Mouse (Mus musculus): Measurements from ENCODE around the gene Fzr1. TPM values are rescaled to one million over a fixed set of nuclear protein-coding genes. Genes with fewer than 3 reads are reported as not detected.
A peak's percentile ranks its signal among the peaks of the same experiment; 100 is the strongest.

Gene Fzr1
- polyA plus RNA-seq, 1 experiment from 2014 or later: 45.2 TPM

DNA sequence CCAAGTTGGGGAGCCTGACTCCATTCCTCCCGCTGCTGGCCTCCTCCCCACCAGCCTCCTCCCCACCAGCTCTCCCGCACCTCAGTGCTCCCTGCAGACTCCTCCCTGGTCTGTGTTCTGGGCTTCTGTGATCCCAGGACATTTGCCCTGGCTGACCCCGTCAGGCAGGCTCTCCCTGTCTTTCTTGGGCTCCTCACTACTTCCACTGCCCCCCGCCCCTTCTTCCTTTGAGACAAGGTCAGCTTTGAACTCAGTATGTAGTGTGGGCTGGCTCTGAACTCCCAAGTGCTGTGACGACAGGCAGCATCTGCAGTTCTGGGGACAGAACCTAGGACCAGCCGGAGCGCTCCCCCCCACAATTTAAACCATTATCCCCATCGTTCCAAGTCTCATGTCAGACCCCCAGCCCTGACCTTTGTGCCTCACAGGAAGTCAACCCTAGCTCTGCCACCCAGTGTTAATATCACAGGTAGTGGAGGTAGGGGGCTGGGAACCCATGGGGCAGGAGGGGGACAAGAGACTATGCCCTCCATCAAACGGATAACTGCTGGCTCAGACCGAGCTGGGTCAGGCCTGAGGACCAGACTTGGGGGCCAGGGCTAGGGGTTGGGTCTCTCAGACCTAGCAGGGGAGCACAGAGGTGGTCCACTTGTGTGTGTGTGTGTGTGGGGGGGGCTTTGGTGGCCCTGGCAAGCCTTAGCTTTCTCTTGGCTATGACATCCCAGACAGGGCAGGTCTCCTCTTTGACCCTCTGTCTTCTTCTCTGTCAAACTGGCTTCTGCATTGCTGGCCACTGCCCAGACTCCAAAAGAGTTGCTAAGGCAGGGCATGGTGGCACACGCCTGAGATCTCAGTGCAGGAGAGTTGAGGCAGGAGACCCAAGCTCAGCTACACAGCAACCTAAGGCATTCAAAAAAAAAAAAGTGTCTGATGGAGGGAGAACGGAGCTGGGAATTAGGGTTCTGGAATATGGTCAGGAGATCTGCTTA, 39.2 kb upstream of the Fzr1 start:
- TF ChIP-seq CTCF (IDR thresholded peaks at IDR 0.05; ENCODE audit: low read depth): no peak
- ATAC-seq: no peak
- WGBS: 58% methylated on average over 12 of the region's 12 CpGs

DNA sequence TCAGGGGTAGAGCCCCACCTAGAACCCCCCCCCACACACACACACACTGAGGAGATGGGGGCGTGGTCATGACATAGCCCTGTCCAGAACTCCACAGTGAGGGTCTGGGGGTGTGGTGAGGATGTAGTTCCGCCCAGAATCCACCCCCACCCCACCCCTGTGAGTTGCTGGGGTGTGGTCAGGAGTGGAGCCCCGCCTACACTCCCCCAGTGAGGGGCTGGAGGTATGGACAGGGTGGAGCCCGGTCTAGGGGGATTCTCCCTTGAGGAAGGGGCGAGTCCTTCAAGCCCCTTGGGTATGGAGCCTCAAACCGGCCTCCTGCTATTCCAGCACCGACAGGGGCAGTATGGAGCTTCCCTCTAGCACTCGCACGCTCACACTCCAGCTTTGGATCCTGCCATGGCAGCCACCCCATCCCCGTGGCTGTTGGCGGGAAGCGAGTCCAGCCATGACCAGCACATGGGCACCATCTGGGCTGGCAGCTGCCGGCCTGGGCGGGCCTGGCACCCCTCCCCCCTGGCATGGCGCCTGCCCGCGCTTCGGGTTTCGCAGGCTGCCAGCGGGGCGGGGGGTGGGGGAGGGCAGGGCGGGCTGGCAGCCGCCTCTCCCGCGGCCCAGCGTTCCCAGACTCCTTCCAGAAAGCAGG, 38.4 kb upstream of the Fzr1 start:
- H3K4me1 ChIP-seq (replicated peaks; ENCODE audit: control insufficient read depth, insufficient read depth, low read length): peaks cover 13% of the 10 kb centered on the region
- WGBS: 5% methylated on average over 24 of the region's 26 CpGs
- TF ChIP-seq CTCF (IDR thresholded peaks at IDR 0.05; ENCODE audit: low read depth): peak; percentile 80
- no peaks in the 10 kb centered on the region for H3K9me3 ChIP-seq (ENCODE audit: control insufficient read depth)
- ATAC-seq: peak; percentile 41
- H3K4me3 ChIP-seq (ENCODE audit: low read depth, low read length): peak overlapping the region; percentile 16
- H3K9ac ChIP-seq (ENCODE audit: low read depth, low read length): no peak overlapping the region
- H3K27ac ChIP-seq (ENCODE audit: low read depth, low read length): peak overlapping the region; percentile 50; the same call in 1 of the 2 replicates
- no peaks in the 10 kb centered on the region for H3K27me3 ChIP-seq (replicated peaks; ENCODE audit: control insufficient read depth, insufficient read depth, low read length)
- peaks cover 7% of the 10 kb centered on the region; the same call in 1 of the 2 replicates for H3K36me3 ChIP-seq (ENCODE audit: control insufficient read depth, insufficient read depth)
- peak overlapping the region; percentile 63 for H3K4me2 ChIP-seq (replicated peaks; ENCODE audit: low read depth)

More for the DNA sequence above, 39.2 kb upstream of the Fzr1 start:
- peaks cover 7% of the 10 kb centered on the region; the same call in 1 of the 2 replicates for H3K36me3 ChIP-seq (ENCODE audit: control insufficient read depth, insufficient read depth)
- no peaks in the 10 kb centered on the region for H3K9me3 ChIP-seq (ENCODE audit: control insufficient read depth)
- no peaks in the 10 kb centered on the region for H3K27me3 ChIP-seq (replicated peaks; ENCODE audit: control insufficient read depth, insufficient read depth, low read length)
- H3K27ac ChIP-seq (ENCODE audit: low read depth, low read length): peak overlapping the region; percentile 50; the same call in 1 of the 2 replicates
- peak overlapping the region; percentile 16 for H3K4me3 ChIP-seq (ENCODE audit: low read depth, low read length)
- no peak overlapping the region for H3K9ac ChIP-seq (ENCODE audit: low read depth, low read length)
- peaks cover 10% of the 10 kb centered on the region; the same call in 1 of the 2 replicates for H3K4me1 ChIP-seq (replicated peaks; ENCODE audit: control insufficient read depth, insufficient read depth, low read length)
- peak overlapping the region; percentile 63 for H3K4me2 ChIP-seq (replicated peaks; ENCODE audit: low read depth)

DNA sequence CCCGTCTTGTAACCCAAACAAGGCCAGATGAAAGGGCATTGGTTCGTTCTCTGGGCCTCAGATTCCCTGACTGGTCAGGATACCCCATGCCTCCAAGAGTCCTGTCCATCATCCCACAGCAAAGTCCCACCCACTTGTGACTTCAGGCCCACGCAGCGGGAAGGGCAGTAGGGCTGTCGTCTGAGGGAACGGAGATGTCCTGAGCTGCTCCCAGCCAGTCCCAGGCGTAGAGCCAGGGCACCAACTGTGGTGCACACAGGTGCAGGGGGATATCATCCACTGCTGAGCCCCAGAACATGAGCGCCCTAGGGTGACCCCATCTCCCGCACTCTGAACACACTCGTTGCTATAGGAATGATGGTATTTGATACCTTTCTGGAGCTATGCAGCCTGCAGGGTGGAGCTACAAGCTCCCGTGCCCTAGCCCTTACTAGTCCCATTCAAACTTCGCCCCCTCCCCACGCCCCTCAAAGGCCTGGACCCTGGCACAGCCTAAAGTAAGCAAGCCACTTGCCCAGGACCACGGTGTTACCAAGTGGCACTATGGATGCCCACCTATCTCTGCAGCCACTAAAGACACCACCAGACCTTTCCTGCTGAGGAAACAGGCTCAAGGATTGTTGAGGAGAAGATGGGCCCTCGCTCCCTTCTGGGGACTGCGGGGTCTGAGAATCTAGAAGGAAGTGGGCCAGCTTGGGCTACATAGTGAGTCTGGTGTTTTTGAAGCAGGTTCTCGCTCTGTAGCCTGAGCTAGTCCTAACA, 37.4 kb upstream of the Fzr1 start:
- WGBS: 71% methylated on average over 17 of the region's 17 CpGs
- no peak overlapping the region for H3K4me2 ChIP-seq (replicated peaks; ENCODE audit: low read depth)
- peaks cover 15% of the 10 kb centered on the region for H3K4me1 ChIP-seq (replicated peaks; ENCODE audit: control insufficient read depth, insufficient read depth, low read length)
- H3K9ac ChIP-seq (ENCODE audit: low read depth, low read length): no peak overlapping the region
- TF ChIP-seq CTCF (IDR thresholded peaks at IDR 0.05; ENCODE audit: low read depth): no peak
- no peak overlapping the region for H3K4me3 ChIP-seq (ENCODE audit: low read depth, low read length)
- H3K27me3 ChIP-seq (replicated peaks; ENCODE audit: control insufficient read depth, insufficient read depth, low read length): no peaks in the 10 kb centered on the region
- ATAC-seq: no peak
- peaks cover 7% of the 10 kb centered on the region; the same call in 1 of the 2 replicates for H3K36me3 ChIP-seq (ENCODE audit: control insufficient read depth, insufficient read depth)
- no peaks in the 10 kb centered on the region for H3K9me3 ChIP-seq (ENCODE audit: control insufficient read depth)
- no peak overlapping the region for H3K27ac ChIP-seq (ENCODE audit: low read depth, low read length)

DNA sequence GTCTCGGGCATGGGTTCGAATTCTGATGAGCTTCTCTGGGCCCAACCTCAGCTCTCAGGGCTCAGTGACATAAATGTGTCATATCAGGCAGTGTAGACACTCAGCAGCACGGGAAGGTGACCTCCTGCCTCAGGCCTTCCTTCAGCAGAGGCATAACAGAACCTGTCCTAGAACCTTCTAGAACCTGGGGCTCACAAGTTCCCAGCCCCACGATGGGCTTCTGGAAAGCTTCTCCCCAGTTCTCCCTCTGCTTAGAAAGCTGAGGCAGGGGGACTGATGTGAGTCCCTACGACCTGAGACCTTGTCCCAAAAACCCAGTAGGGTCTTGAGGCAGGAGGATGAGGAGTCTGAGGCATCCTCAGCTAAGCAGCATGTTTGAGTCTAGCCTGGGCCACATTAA, 36.8 kb upstream of the Fzr1 start:
- H3K4me2 ChIP-seq (replicated peaks; ENCODE audit: low read depth): no peak overlapping the region
- no peak for ATAC-seq
- 76% methylated on average over 5 of the region's 5 CpGs for WGBS
- H3K27me3 ChIP-seq (replicated peaks; ENCODE audit: control insufficient read depth, insufficient read depth, low read length): no peaks in the 10 kb centered on the region
- TF ChIP-seq CTCF (IDR thresholded peaks at IDR 0.05; ENCODE audit: low read depth): no peak
- H3K27ac ChIP-seq (ENCODE audit: low read depth, low read length): no peak overlapping the region
- H3K9ac ChIP-seq (ENCODE audit: low read depth, low read length): no peak overlapping the region
- no peak overlapping the region for H3K4me3 ChIP-seq (ENCODE audit: low read depth, low read length)
- H3K9me3 ChIP-seq (ENCODE audit: control insufficient read depth): no peaks in the 10 kb centered on the region
- H3K4me1 ChIP-seq (replicated peaks; ENCODE audit: control insufficient read depth, insufficient read depth, low read length): peaks cover 17% of the 10 kb centered on the region
- peaks cover 3% of the 10 kb centered on the region; the same call in 1 of the 2 replicates for H3K36me3 ChIP-seq (ENCODE audit: control insufficient read depth, insufficient read depth)

DNA sequence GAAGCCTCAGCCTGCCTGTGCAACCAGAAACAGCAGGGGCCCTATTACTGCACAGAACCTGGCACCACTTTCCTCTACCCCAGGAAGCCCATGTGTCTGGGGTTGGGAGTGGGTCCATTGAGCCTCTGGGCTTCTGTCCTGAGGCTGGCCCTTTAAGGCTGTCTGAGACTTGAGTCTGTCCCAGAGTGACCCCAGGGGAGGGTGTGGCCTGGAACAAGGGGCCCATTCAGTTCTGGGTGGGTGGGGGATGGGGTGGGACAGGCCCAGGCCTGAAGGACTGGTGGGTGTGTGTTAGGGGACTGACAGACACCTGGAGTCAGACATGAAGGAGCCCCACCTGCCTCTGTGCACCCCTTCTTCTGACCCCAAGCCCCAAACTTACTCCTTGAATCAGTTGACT, 36.4 kb upstream of the Fzr1 start:
- Histone ChIP-seq H3K27ac (ENCODE audit: low read depth, low read length) (peak overlapping the region; percentile 7; the same call in 1 of the 2 replicates), H3K9me3 (ENCODE audit: control insufficient read depth) (no peaks in the 10 kb centered on the region), H3K36me3 (ENCODE audit: control insufficient read depth, insufficient read depth) (no peaks in the 10 kb centered on the region), H3K9ac (ENCODE audit: low read depth, low read length) (no peak overlapping the region), H3K4me1 (replicated peaks; ENCODE audit: control insufficient read depth, insufficient read depth, low read length) (peaks cover 17% of the 10 kb centered on the region), H3K27me3 (replicated peaks; ENCODE audit: control insufficient read depth, insufficient read depth, low read length) (no peaks in the 10 kb centered on the region), H3K4me2 (replicated peaks; ENCODE audit: low read depth) (no peak overlapping the region), H3K4me3 (ENCODE audit: low read depth, low read length) (no peak overlapping the region)
- no peak; the same call in 1 of the 2 replicates for ATAC-seq
- no peak for TF ChIP-seq CTCF (IDR thresholded peaks at IDR 0.05; ENCODE audit: low read depth)

All from intestine, postnatal 0 days (tissue).